Mouse (Mus musculus) thymus, adult 2 months (tissue): ENCODE results near the gene Olfr1058.

Experiments
- CTCF ChIP-seq: fragments of 200-500 bp; IDR thresholded peaks from 2 replicates; pipeline ENCODE4 v1.5.1; 2012; ENCODE audit warnings: mild to moderate bottlenecking, control low read depth, low read length, moderate library complexity, borderline replicate concordance; ENCODE audit not compliant: control insufficient read depth, poor library complexity, insufficient read depth; ENCODE audit errors: extremely low read depth
- POLR2A ChIP-seq: fragments of 200-500 bp; IDR thresholded peaks from 2 replicates; pipeline ENCODE4 v1.6.1; 2012; ENCODE audit warnings: mild to moderate bottlenecking, low read length, control low read depth, moderate library complexity; ENCODE audit not compliant: control insufficient read depth, poor library complexity, insufficient read depth; ENCODE audit errors: extremely low read depth

DNA sequence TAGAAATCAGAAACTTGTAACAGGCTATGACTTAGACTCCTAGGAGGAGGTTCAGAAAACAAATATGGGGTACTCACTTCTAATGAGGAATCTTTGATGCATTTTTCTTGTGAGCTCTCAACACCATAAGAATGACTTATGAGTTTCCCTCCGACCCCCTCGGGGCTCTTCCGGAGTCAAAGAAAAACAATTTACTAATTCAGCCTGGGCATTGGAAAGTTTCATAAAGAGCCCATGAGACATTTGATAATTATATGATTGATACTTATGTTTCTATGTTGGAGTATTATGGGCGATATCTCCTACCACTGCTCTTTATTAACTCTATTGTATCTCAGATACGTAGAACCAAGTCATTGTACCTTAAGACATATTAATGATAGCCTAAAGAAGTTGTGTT lies 38.2 kb downstream of the Olfr1058 start, which contains the start of gene Olfr1055:
- TF ChIP-seq CTCF (no peak), POLR2A (no peak)
